Mouse (Mus musculus): ENCODE measurements around the gene Pth2r.

- TF ChIP-seq ZC3H11A (IDR thresholded peaks at IDR 0.05; ENCODE audit: borderline replicate concordance, low read depth, low read length) = no peak
- no peak for TF ChIP-seq MAFK (IDR thresholded peaks at IDR 0.05; ENCODE audit: insufficient read depth, low read depth, low read length)
- no peak for TF ChIP-seq CHD2 (IDR thresholded peaks at IDR 0.05; ENCODE audit: low read depth, low read length)
These were observed 31.0 kb downstream of the Pth2r start for GRCm38 (mm10) chr1:65312896-65313295.

All from ES-E14 (cell line).